Mouse (Mus musculus) heart, postnatal 0 days (tissue): ENCODE data around the gene Grin2a.

Experiments used
- CTCF ChIP-seq: IDR thresholded peaks from 2 replicates; pipeline ENCODE4 v1.5.1; 2016; ENCODE audit warnings: antibody characterized with exemption, control low read depth, low read depth
- EP300 ChIP-seq: IDR thresholded peaks from 2 replicates; pipeline ENCODE4 v1.6.1; 2016; ENCODE audit warnings: antibody characterized with exemption, low read depth

DNA sequence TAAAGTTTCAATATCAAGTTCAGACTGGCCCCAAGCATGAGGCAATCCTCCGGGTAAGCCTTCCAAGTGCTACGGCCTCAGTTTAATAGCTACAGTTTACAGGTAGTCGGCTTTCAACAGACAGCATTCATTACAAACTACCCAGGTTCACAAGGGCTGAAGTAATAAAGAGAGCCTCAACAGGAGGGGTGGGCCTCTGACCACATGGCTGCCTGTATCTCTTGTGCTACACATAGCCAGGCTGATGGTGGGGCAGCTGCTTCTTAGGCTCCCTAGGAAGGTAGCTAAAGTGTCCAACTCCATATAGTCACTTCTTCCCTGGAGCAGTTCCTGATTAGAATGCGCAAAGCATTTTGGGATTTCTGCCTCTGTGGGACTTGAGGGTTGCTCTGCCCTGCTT, 109.2 kb downstream of the Grin2a start:
- TF ChIP-seq EP300: no peak
- TF ChIP-seq CTCF: no peak
